Mouse (Mus musculus): ENCODE data around the gene Tgfbr3.
A peak's percentile ranks its signal among the peaks of the same experiment; 100 is the strongest.

The Tgfbr3 gene

DNA sequence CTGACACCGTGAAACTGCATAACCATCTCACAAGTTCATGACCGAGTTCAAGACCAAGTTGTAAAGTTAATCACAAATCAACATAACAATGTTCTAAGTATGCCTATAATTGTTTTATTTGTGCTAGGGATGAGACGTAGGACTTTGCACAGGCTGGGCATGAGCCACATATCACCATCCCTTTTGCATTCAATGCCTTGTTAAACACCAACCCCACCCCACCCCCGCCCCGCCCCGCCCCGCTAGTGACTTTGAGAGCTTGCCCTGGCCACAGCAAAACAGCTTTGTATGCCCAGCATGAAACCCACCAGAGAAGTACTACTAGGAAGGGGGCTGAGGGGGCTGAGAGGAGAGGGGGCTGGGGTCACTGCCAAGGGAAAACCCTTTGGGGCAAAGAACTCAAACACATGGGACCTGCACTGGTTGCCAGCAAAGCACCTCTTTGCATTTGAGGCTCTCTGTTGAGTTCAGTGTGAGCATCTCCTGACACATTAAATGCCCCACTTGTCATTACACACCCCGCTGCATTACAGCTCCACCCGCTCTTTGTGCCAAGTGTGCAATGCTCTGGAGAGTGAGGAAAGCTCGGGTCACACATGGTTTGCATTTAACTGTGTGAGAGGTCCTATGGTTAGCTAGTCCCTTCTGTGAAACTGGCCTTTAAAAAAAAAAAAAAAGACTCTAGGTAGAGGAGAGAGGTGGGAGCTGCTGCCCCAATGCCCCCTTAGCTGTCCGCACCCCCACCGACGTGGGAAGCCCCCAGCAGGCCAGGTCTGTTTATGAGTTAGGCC, 179.1 kb downstream of the Tgfbr3 start:
- ATAC-seq (ENCODE audit: low TSS enrichment): no peak

- ATAC-seq (ENCODE audit: low TSS enrichment): no peak
These were observed 180.0 kb downstream of the Tgfbr3 start for GRCm38 (mm10) chr5:107109416-107109815.

DNA sequence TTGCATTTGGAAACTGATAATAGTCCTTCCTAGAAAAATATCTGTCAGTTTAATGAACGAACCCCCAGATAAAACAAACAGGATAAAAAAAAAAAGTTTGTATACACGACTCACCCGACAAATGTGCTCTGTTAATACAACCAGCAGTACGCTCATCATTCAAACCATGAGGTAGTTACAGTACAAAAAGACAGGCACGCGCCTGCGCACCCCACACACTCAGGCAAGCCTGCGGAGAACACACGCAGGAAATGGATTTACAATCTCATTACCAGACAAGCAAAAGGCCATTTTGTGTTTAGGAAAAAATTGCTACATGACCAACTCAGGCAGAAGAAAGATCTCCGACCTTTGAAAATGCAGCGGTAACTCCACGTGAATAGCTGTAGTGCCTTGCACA, 182.6 kb downstream of the Tgfbr3 start:
- ATAC-seq (ENCODE audit: low TSS enrichment): no peak

GRCm38 (mm10) chr5:107106139-107106538, 183.3 kb downstream of the Tgfbr3 start:
- ATAC-seq (ENCODE audit: low TSS enrichment): no peak

- ATAC-seq (ENCODE audit: low TSS enrichment): no peak
These were observed 185.8 kb downstream of the Tgfbr3 start for GRCm38 (mm10) chr5:107103591-107103990.

GRCm38 (mm10) chr5:107102916-107103315, 186.5 kb downstream of the Tgfbr3 start:
- no peak for ATAC-seq (ENCODE audit: low TSS enrichment)

- ATAC-seq (ENCODE audit: low TSS enrichment): no peak
These were observed 187.7 kb downstream of the Tgfbr3 start for GRCm38 (mm10) chr5:107101684-107102083.

DNA sequence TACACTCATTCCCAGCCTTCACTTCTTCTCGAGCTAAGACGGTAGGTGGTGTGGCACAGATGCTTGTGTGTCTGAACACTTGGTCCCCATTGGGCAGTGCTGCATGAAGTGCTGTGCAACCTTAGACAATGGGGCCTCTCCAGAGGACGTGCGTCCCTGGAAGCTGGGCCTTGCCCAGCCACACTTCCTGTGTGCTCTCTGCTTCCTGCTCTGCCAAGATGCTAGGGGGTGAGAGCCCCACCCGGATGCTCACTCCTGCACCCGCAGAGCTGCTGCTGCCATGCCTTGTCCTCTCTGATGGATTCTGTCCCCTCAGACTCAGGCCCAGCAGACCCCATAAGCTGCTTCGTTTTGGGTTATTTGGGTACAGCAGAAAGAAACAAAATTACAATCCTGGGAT, 188.3 kb downstream of the Tgfbr3 start:
- ATAC-seq (ENCODE audit: low TSS enrichment): no peak

GRCm38 (mm10) chr5:107099634-107100033, 189.8 kb downstream of the Tgfbr3 start:
- ATAC-seq (ENCODE audit: low TSS enrichment): no peak

GRCm38 (mm10) chr5:107099076-107099475, 190.4 kb downstream of the Tgfbr3 start:
- ATAC-seq (ENCODE audit: low TSS enrichment): no peak

GRCm38 (mm10) chr5:107098007-107098406, 191.4 kb downstream of the Tgfbr3 start:
- no peak for ATAC-seq (ENCODE audit: low TSS enrichment)

GRCm38 (mm10) chr5:107097314-107097713, 192.1 kb downstream of the Tgfbr3 start:
- ATAC-seq (ENCODE audit: low TSS enrichment): no peak

DNA sequence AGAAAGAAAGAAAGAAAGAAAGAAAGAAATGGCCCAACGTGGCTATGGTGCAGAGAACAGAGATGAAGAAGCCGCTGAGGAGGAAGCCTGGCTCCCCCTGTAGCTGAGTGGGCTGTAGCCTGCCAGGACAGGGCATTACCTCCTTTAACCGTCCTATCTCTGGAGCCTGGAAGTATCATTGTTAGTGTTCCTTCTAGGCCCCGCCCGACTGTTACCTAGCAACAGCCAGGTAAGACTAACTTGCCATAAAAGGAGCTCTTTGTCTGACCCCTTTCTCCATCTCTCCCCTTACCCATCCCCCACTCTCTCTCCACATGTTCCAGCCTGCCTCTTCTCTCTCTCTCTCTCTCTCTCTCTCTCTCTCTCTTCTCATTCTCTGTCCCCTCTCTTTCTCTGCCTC, 195.2 kb downstream of the Tgfbr3 start:
- ATAC-seq (ENCODE audit: low TSS enrichment): no peak

DNA sequence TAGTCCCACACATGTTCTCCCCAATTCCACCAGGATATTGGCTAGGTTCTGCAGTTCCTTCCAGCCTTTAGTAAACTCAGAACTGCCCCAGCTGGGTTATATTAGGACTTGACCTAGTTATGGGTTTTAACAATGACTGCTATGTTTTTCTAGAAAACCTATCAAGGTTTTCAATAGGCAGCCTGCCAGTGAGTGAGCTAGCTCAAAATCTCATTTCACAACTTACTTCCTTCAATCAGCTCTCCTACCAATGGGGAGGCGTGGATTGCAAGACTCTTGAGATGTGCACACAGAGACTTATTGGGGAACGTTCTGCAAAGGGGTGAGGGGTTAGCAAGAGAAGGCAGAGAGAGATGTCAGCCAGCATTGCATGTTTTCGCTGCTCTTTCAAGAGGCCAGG, 196.2 kb downstream of the Tgfbr3 start:
- no peak for ATAC-seq (ENCODE audit: low TSS enrichment)

GRCm38 (mm10) chr5:107092137-107092536, 197.3 kb downstream of the Tgfbr3 start:
- ATAC-seq (ENCODE audit: low TSS enrichment): 0 out of 2 replicates have a peak, but pooled peaks have one; percentile 41

DNA sequence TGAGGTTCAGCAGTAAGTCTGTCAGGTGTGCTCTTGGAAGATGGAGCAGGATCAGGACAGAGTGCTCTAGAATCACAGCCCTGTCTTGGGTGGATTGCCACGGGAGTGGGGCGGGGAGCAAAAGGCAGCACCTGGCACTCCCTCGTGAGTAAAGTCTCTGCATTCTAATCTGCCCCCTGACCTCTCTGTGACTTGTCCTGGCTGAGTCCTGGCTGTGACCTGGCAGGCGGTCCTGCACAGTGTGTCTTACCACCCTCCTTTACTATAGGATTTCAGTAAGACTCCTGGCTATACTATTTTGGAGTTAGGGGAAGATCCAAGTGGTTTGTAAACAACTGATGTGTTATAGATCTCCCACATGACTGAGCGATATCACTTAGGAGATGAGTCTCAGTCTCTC, 199.5 kb downstream of the Tgfbr3 start:
- no peak for ATAC-seq (ENCODE audit: low TSS enrichment)

- ATAC-seq (ENCODE audit: low TSS enrichment): no peak
These were observed 201.3 kb downstream of the Tgfbr3 start for GRCm38 (mm10) chr5:107087829-107088808.

- ATAC-seq (ENCODE audit: low TSS enrichment): no peak
These were observed 202.1 kb downstream of the Tgfbr3 start for GRCm38 (mm10) chr5:107087291-107087690.

DNA sequence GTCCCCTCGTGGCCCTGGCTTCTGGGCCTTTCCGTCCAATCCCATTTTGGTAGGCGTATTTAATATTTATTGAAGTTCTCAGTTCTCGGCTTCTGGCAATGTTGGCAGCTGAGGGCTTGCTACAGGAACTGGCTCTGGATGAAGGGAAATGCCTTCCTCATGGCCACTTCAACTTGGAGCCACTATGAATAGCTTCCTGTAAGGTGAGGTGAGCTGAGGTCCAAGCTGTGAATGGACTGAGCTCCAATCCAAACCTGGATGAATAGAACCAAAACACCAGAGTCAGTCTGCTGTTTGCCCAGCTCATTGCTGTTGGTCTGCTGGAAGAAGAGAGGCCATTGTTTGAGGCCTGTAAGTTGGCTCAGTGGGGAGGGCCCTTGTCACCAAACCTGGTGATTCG, 203.3 kb downstream of the Tgfbr3 start:
- no peak for ATAC-seq (ENCODE audit: low TSS enrichment)

GRCm38 (mm10) chr5:107084431-107084830, 205.0 kb downstream of the Tgfbr3 start:
- no peak for ATAC-seq (ENCODE audit: low TSS enrichment)

DNA sequence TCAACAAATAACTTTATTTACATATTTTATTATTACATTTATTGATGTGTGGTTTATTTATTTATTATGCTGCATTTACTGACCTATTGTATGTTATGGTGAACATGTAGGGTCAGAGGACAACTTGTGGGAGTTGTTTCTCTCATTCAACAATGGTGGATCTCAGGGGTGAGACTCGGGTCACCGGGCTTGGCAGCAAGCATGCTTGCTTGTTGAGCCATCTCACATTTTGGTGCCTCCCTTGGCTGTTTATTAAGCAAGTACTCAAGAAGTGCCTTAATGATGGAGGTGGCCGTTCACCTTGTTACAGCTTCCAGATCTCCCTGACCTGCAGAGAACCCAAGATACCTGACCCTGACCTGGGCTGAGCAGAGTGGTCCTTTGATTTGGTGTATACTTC, 207.4 kb downstream of the Tgfbr3 start:
- ATAC-seq (ENCODE audit: low TSS enrichment): no peak

DNA sequence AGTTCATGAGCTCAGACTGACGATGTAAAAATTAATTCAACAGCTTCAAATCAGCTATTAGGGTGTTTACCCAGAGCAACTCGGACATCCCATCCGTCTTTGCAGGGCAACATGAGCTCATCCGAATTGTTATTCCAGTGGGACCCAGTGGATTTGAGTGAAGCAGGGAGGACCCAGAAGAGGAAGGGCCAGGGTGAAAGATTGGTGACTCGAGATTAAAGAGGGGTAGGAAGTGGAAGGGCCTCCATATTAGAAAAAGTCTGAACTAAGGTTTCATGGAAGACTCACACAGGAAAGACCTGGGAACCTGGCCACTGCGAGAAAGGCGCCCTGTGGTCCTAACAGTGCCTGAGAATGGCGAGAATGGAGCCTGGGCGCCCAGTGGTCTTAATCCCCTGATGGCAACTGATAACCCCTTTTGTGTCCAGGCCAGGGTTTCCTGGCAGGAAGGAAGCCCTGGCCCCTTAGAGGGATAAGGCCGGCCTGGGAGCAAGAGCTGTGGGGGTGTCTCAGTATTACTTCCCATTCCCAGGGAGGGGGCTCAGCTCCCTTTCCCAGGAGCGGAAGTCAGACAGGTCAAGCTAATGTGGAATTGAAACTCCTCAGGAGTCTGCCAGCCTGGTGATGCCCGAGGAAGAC, 208.3 kb downstream of the Tgfbr3 start:
- no peak for ATAC-seq (ENCODE audit: low TSS enrichment)
